Mouse (Mus musculus) forebrain, embryonic 14.5 days (tissue): ENCODE measurements around the gene Tmem239. TPM values are rescaled to one million over a fixed set of nuclear protein-coding genes. Genes with fewer than 3 reads are reported as not detected.
A peak's percentile ranks its signal among the peaks of the same experiment; 100 is the strongest.

Source experiments
- ATAC-seq: fragments of 200-750 bp; cut with Nextera tagmentation; 2 replicates; pipeline ENCODE4 v1.8.0; 2017; ENCODE audit warnings: mild to moderate bottlenecking, moderate library complexity
- DNase-seq: peaks from one replicate; pipeline ENCODE4 v3.0.0-alpha.2; 2015; ENCODE audit warnings: low spot score
- H3K27ac ChIP-seq: fragments of 300-500 bp; sonication (generic); 2 replicates; pipeline ENCODE4 v1.5.1; 2014; ENCODE audit warnings: low read depth, mild to moderate bottlenecking, control low read depth, low read length, moderate library complexity
- H3K27me3 ChIP-seq: fragments of 300-500 bp; sonication (generic); replicated peaks from 2 replicates; pipeline ENCODE4 v1.6.1; 2014; ENCODE audit warnings: low read length, control low read depth, mixed read lengths; ENCODE audit not compliant: control insufficient read depth, insufficient read depth
- H3K36me3 ChIP-seq: fragments of 300-500 bp; sonication (generic); 2 replicates; pipeline ENCODE4 v1.6.1; 2014; ENCODE audit warnings: low read length, control low read depth; ENCODE audit not compliant: control insufficient read depth, insufficient read depth
- H3K4me1 ChIP-seq: fragments of 300-500 bp; sonication (generic); 2 replicates; pipeline ENCODE4 v1.6.1; 2014; ENCODE audit warnings: antibody characterized with exemption, low read length, control low read depth; ENCODE audit not compliant: control insufficient read depth, insufficient read depth
- H3K4me2 ChIP-seq: fragments of 300-500 bp; sonication (generic); 2 replicates; pipeline ENCODE4 v1.6.1; 2014; ENCODE audit warnings: mild to moderate bottlenecking, control low read depth, low read length
- H3K4me3 ChIP-seq: fragments of 300-500 bp; sonication (generic); 2 replicates; pipeline ENCODE4 v1.5.1; 2014; ENCODE audit warnings: low read depth, low read length, control low read depth
- H3K9ac ChIP-seq: fragments of 300-500 bp; sonication (generic); 2 replicates; pipeline ENCODE4 v1.6.1; 2014; ENCODE audit warnings: mild to moderate bottlenecking, low read length, control low read depth, moderate library complexity
- H3K9me3 ChIP-seq: fragments of 300-500 bp; sonication (generic); replicated peaks from 2 replicates; pipeline ENCODE4 v1.6.1; 2016; ENCODE audit warnings: low read length, control low read depth, mixed read lengths; ENCODE audit not compliant: control insufficient read depth
- WGBS: fragments of 180-500 bp; shearing (Covaris S2); extraction: QIAGEN DNeasy Blood & Tissue Kit; methylation state at CpG from one replicate; pipeline ENCODE4 v1.1.7; 2014; 5-methylcytosine and 5-hydroxymethylcytosine counted together
- polyA plus RNA-seq: library from polyadenylated mRNA; unstranded; fragments of >200 nt; fragmentation: Nextera tagmentation; extraction: Ambion mirVana; gene quantifications from 2 replicates; pipeline ENCODE4 v1.2.1, GENCODE M21; 2014

Gene Tmem239
- polyA plus RNA-seq, 1 experiment from 2014 or later = not detected

- ATAC-seq (no peak), DNase-seq (no peak)
- Histone ChIP-seq H3K4me2 (no peak overlapping the region), H3K4me1 (no peaks in the 10 kb centered on the region), H3K4me3 (no peak overlapping the region), H3K27ac (no peak overlapping the region), H3K27me3 (no peaks in the 10 kb centered on the region), H3K9ac (no peak overlapping the region), H3K9me3 (no peaks in the 10 kb centered on the region), H3K36me3 (no peaks in the 10 kb centered on the region)
- 65% methylated on average over 6 of the region's 6 CpGs for WGBS
Observed at GRCm38 (mm10) chr2:130383895-130384294, 22.4 kb upstream of the Tmem239 start.

- ATAC-seq = no peak
Observed at GRCm38 (mm10) chr2:130386212-130386611, 20.1 kb upstream of the Tmem239 start.

GRCm38 (mm10) chr2:130388796-130389195 is 17.5 kb upstream of the Tmem239 start:
- Histone ChIP-seq H3K27ac (no peak overlapping the region), H3K36me3 (no peaks in the 10 kb centered on the region), H3K27me3 (no peaks in the 10 kb centered on the region), H3K4me2 (no peak overlapping the region), H3K9me3 (no peaks in the 10 kb centered on the region), H3K4me3 (no peak overlapping the region), H3K9ac (no peak overlapping the region), H3K4me1 (no peaks in the 10 kb centered on the region)
- no peak for ATAC-seq
- 90% methylated on average over 2 of the region's 2 CpGs for WGBS
- peak; percentile 22 for DNase-seq

More at GRCm38 (mm10) chr2:130386212-130386611, 20.1 kb upstream of the Tmem239 start:
- no peaks in the 10 kb centered on the region for H3K9me3 ChIP-seq
- H3K27ac ChIP-seq = no peak overlapping the region
- no peak overlapping the region for H3K9ac ChIP-seq
- no peak for DNase-seq
- H3K36me3 ChIP-seq = no peaks in the 10 kb centered on the region
- H3K27me3 ChIP-seq = no peaks in the 10 kb centered on the region
- H3K4me3 ChIP-seq = no peak overlapping the region
- H3K4me2 ChIP-seq = no peak overlapping the region
- 82% methylated on average over 1 of the region's 1 CpGs for WGBS
- no peaks in the 10 kb centered on the region for H3K4me1 ChIP-seq

GRCm38 (mm10) chr2:130390993-130391625 is 15.2 kb upstream of the Tmem239 start:
- no peak for ATAC-seq
- Histone ChIP-seq H3K27me3 (no peaks in the 10 kb centered on the region), H3K27ac (no peak overlapping the region), H3K9me3 (no peaks in the 10 kb centered on the region), H3K4me2 (no peak overlapping the region), H3K36me3 (no peaks in the 10 kb centered on the region), H3K4me3 (no peak overlapping the region), H3K4me1 (no peaks in the 10 kb centered on the region), H3K9ac (no peak overlapping the region)
- 88% methylated on average over 11 of the region's 11 CpGs for WGBS
- DNase-seq = no peak

- Histone ChIP-seq H3K9ac (no peak overlapping the region), H3K4me2 (no peak overlapping the region), H3K27ac (no peak overlapping the region), H3K4me3 (no peak overlapping the region), H3K36me3 (no peaks in the 10 kb centered on the region), H3K27me3 (no peaks in the 10 kb centered on the region), H3K4me1 (peaks cover 6% of the 10 kb centered on the region), H3K9me3 (no peaks in the 10 kb centered on the region)
- ATAC-seq = no peak
- no peak for DNase-seq
- WGBS = 91% methylated on average over 3 of the region's 3 CpGs
Observed at GRCm38 (mm10) chr2:130392836-130393235, 13.4 kb upstream of the Tmem239 start.

GRCm38 (mm10) chr2:130395696-130396095 is 10.6 kb upstream of the Tmem239 start:
- no peak overlapping the region for H3K4me2 ChIP-seq
- H3K9me3 ChIP-seq = no peaks in the 10 kb centered on the region
- H3K4me3 ChIP-seq = no peak overlapping the region
- 0 out of 2 replicates have a peak, but pooled peaks cover 8% of the 10 kb centered on the region for H3K27me3 ChIP-seq
- no peak overlapping the region for H3K9ac ChIP-seq
- no peaks in the 10 kb centered on the region for H3K36me3 ChIP-seq
- no peak for DNase-seq
- peaks cover 7% of the 10 kb centered on the region for H3K4me1 ChIP-seq
- ATAC-seq = no peak
- 91% methylated on average over 11 of the region's 11 CpGs for WGBS
- H3K27ac ChIP-seq = no peak overlapping the region

- DNase-seq = peak; percentile 51
- ATAC-seq = peak; percentile 85
- Histone ChIP-seq H3K9me3 (no peaks in the 10 kb centered on the region), H3K36me3 (no peaks in the 10 kb centered on the region), H3K9ac (peak within 1 kb of the TSS; percentile 75), H3K4me1 (peaks cover 7% of the 10 kb centered on the region), H3K27ac (no peak within 1 kb of the TSS; the same call in 1 of the 2 replicates), H3K27me3 (0 out of 2 replicates have a peak, but pooled peaks cover 8% of the 10 kb centered on the region), H3K4me2 (peak within 1 kb of the TSS; percentile 96), H3K4me3 (peak within 1 kb of the TSS; percentile 52)
- 2% methylated on average over 37 of the region's 53 CpGs for WGBS
Observed at GRCm38 (mm10) chr2:130397186-130397985, 8.9 kb upstream of the Tmem239 start, which contains the start of gene Cpxm1. Gene Cpxm1, minus strand, starts transcription at chr2:130397574.

GRCm38 (mm10) chr2:130398091-130398490 is 8.2 kb upstream of the Tmem239 start:
- Histone ChIP-seq H3K27me3 (0 out of 2 replicates have a peak, but pooled peaks cover 8% of the 10 kb centered on the region), H3K4me1 (peaks cover 7% of the 10 kb centered on the region), H3K9me3 (no peaks in the 10 kb centered on the region), H3K4me2 (peak overlapping the region; percentile 96), H3K9ac (peak overlapping the region; percentile 75; the same call in 1 of the 2 replicates), H3K27ac (no peak overlapping the region), H3K4me3 (peak overlapping the region; percentile 52), H3K36me3 (no peaks in the 10 kb centered on the region)
- 15% methylated on average over 14 of the region's 14 CpGs for WGBS
- no peak for ATAC-seq
- DNase-seq = no peak

- 91% methylated on average over 1 of the region's 1 CpGs for WGBS
- ATAC-seq (no peak), DNase-seq (no peak)
- Histone ChIP-seq H3K27ac (no peak overlapping the region), H3K4me2 (no peak overlapping the region), H3K4me1 (peaks cover 7% of the 10 kb centered on the region), H3K9ac (no peak overlapping the region), H3K27me3 (0 out of 2 replicates have a peak, but pooled peaks cover 8% of the 10 kb centered on the region), H3K4me3 (no peak overlapping the region), H3K9me3 (no peaks in the 10 kb centered on the region), H3K36me3 (no peaks in the 10 kb centered on the region)
Observed at GRCm38 (mm10) chr2:130400046-130400445, 6.2 kb upstream of the Tmem239 start.
